Mouse (Mus musculus): ENCODE results near the gene Rnf213. TPM values are rescaled to one million over a fixed set of nuclear protein-coding genes. Genes with fewer than 3 reads are reported as not detected.

Rnf213 gene
- total RNA-seq, 1 experiment from 2014 or later = 25.6 TPM

GRCm38 (mm10) chr11:119390271-119391231, 2.3 kb upstream of the Rnf213 start:
- peak; percentile 87 for DNase-seq

- DNase-seq = peak; percentile 31
Observed at GRCm38 (mm10) chr11:119391386-119392000, 1.4 kb upstream of the Rnf213 start.

GRCm38 (mm10) chr11:119392001-119392614, 792 bp upstream of the Rnf213 start:
- DNase-seq = peak; percentile 87

- no peak for DNase-seq
Observed at GRCm38 (mm10) chr11:119393483-119393804, 544 bp downstream of the Rnf213 start.

GRCm38 (mm10) chr11:119394210-119394609, 1.3 kb downstream of the Rnf213 start:
- DNase-seq = no peak

GRCm38 (mm10) chr11:119395394-119395793, 2.5 kb downstream of the Rnf213 start:
- DNase-seq = no peak

- no peak for DNase-seq
Observed at GRCm38 (mm10) chr11:119395931-119396330, 3.0 kb downstream of the Rnf213 start.

- no peak for DNase-seq
Observed at GRCm38 (mm10) chr11:119396461-119396860, 3.6 kb downstream of the Rnf213 start.

GRCm38 (mm10) chr11:119402501-119403160, 9.7 kb downstream of the Rnf213 start:
- no peak for DNase-seq

GRCm38 (mm10) chr11:119404627-119405026, 11.7 kb downstream of the Rnf213 start:
- DNase-seq = peak; percentile 61

GRCm38 (mm10) chr11:119407381-119407780, 14.5 kb downstream of the Rnf213 start:
- no peak for DNase-seq

GRCm38 (mm10) chr11:119407977-119408376, 15.1 kb downstream of the Rnf213 start:
- no peak for DNase-seq

GRCm38 (mm10) chr11:119419327-119420118, 26.6 kb downstream of the Rnf213 start:
- DNase-seq = no peak

- no peak for DNase-seq
Observed at GRCm38 (mm10) chr11:119420426-119420825, 27.5 kb downstream of the Rnf213 start.

- DNase-seq = no peak
Observed at GRCm38 (mm10) chr11:119427431-119427830, 34.5 kb downstream of the Rnf213 start.

GRCm38 (mm10) chr11:119427986-119428385, 35.1 kb downstream of the Rnf213 start:
- DNase-seq = no peak

- DNase-seq = peak; percentile 80
Observed at GRCm38 (mm10) chr11:119428649-119429136, 35.8 kb downstream of the Rnf213 start.

- no peak for DNase-seq
Observed at GRCm38 (mm10) chr11:119431516-119431915, 38.6 kb downstream of the Rnf213 start.

- DNase-seq = no peak
Observed at GRCm38 (mm10) chr11:119432706-119433105, 39.8 kb downstream of the Rnf213 start.

- no peak for DNase-seq
Observed at GRCm38 (mm10) chr11:119434316-119434715, 41.4 kb downstream of the Rnf213 start.
